Mouse (Mus musculus): ENCODE measurements around the gene Slc16a9. TPM values are rescaled to one million over a fixed set of nuclear protein-coding genes. Genes with fewer than 3 reads are reported as not detected.

The Slc16a9 gene
- total RNA-seq, 2 experiments from 2014 or later: 1.8 TPM

Other genes with a start within 250 kb of the Slc16a9 start
- 10 to 100 TPM; 43.4 to 58.7 TPM for gene Ccdc6, start 148.0 kb upstream of the Slc16a9 start, total RNA-seq (2021)
- not detected for gene Mrln, start 40.4 kb upstream of the Slc16a9 start, total RNA-seq (2021)
- 10 to 100 TPM; 52.7 to 59.2 TPM for gene Fam13c, start 195.4 kb downstream of the Slc16a9 start, total RNA-seq (2021)

Data from left cerebral cortex, postnatal 36 days (tissue).